Mouse (Mus musculus) natural killer cell, adult 2 months (primary cell): ENCODE data around the gene Gm20388.
A peak's percentile ranks its signal among the peaks of the same experiment; 100 is the strongest.

Source experiments
- DNase-seq, 2 experiments: peaks; one replicate each; pipeline ENCODE4 v3.0.0; 2022; ENCODE audit warnings: low spot score in 2 of 2

Gm20388 gene

GRCm38 (mm10) chr8:123719280-123719679 lies 3808.6 kb downstream of the Gm20388 start:
- peak; percentile 16 to 54 for DNase-seq

- no peak for DNase-seq
Measured at GRCm38 (mm10) chr8:123719811-123720210, 3809.2 kb downstream of the Gm20388 start.

- DNase-seq, result no peak
Measured at GRCm38 (mm10) chr8:123720471-123721001, 3809.9 kb downstream of the Gm20388 start.

GRCm38 (mm10) chr8:123722245-123722644 lies 3811.6 kb downstream of the Gm20388 start:
- DNase-seq, result no peak

GRCm38 (mm10) chr8:123724752-123725151 lies 3814.1 kb downstream of the Gm20388 start:
- no peak for DNase-seq

GRCm38 (mm10) chr8:123725261-123725660 lies 3814.6 kb downstream of the Gm20388 start:
- DNase-seq, result no peak

- no peak for DNase-seq
Measured at GRCm38 (mm10) chr8:123726759-123727158, 3816.1 kb downstream of the Gm20388 start.

GRCm38 (mm10) chr8:123729055-123729785 lies 3818.6 kb downstream of the Gm20388 start:
- DNase-seq, result no peak

GRCm38 (mm10) chr8:123729786-123730411 lies 3819.3 kb downstream of the Gm20388 start:
- DNase-seq, result no peak

GRCm38 (mm10) chr8:123732332-123732731 lies 3821.7 kb downstream of the Gm20388 start:
- DNase-seq, result no peak

GRCm38 (mm10) chr8:123734486-123734885 lies 3823.8 kb downstream of the Gm20388 start:
- no peak for DNase-seq

- DNase-seq, result no peak
Measured at GRCm38 (mm10) chr8:123736974-123737373, 3826.3 kb downstream of the Gm20388 start.

- no peak for DNase-seq
Measured at GRCm38 (mm10) chr8:123740263-123740662, 3829.6 kb downstream of the Gm20388 start.

- DNase-seq, result no peak
Measured at GRCm38 (mm10) chr8:123741232-123741631, 3830.6 kb downstream of the Gm20388 start.

- DNase-seq, result no peak
Measured at GRCm38 (mm10) chr8:123746488-123746887, 3835.8 kb downstream of the Gm20388 start.

- no peak for DNase-seq
Measured at GRCm38 (mm10) chr8:123747772-123748171, 3837.1 kb downstream of the Gm20388 start.

- DNase-seq, result no peak
Measured at GRCm38 (mm10) chr8:123750171-123750693, 3839.6 kb downstream of the Gm20388 start.

GRCm38 (mm10) chr8:123752773-123753468 lies 3842.3 kb downstream of the Gm20388 start:
- no peak for DNase-seq

- DNase-seq, result peak in 1 of 2 experiments; percentile 15
Measured at GRCm38 (mm10) chr8:123753604-123754375, 3843.1 kb downstream of the Gm20388 start.

GRCm38 (mm10) chr8:123754538-123755431 lies 3844.1 kb downstream of the Gm20388 start:
- DNase-seq, result no peak
